Mouse (Mus musculus): Measurements from ENCODE around the gene Tmem51. TPM values are rescaled to one million over a fixed set of nuclear protein-coding genes. Genes with fewer than 3 reads are reported as not detected.
A peak's percentile ranks its signal among the peaks of the same experiment; 100 is the strongest.

Tmem51 gene
- total and polyA plus RNA-seq, 3 experiments = 1.4 to 8.0 (median 8.0) TPM

DNA sequence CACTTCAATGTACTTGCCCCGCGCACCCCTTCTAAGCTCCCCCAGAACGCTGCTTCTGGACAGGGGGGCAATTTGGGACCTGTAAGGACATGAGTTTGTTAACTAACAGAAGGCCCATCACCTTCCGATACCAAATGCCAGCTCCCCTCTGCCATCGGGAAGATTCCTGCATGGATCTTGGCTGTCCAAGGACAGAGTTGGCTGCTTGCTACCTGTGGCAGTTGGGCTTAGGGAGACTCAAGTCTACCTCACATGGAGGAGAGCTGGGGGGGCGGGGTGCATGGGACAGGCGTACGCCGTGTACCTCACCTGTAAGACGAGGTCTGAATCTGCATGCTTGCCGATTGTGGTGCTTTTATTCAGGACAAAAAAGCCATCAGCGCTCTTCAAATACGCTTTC lies 72.9 kb downstream of the Tmem51 start:
- peaks cover 10 to 11% of the 10 kb centered on the region in 2 experiments for H3K4me1 ChIP-seq (ENCODE audit: control insufficient read depth in 1 of 2, insufficient read depth in 2 of 2)
- dilution Hi-C loops (cut with MboI; ENCODE audit: extremely low pct_ligation_motif_present, extremely low pct_unique_long_range_greater_than_20kb, low sequenced_read_pairs) = no loop called here

DNA sequence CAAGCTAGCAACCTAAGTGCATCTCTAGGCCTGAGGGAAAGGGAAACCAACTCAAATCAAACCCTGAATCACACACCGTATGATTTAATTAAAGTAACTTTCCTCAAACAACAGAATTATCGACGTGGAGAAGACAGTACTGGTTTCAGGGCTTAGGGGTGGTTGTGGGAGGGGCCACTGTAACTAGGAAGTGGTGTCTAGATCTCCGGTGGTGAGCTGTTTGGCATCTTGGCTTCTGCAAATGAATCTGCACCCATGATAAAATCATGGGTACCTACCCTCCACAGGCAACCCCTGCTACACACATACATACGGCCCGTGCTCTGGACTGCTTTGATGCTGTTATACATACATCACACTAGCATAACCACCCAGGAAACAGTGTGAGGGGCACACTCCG lies 73.7 kb downstream of the Tmem51 start:
- Histone ChIP-seq H3K4me2 (ENCODE audit: insufficient read depth, low read depth, poor library complexity, severe bottlenecking) (peak overlapping the region; percentile 33; the same call in 1 of the 2 replicates), H3K9me3 (replicated peaks; ENCODE audit: low read length) (no peaks in the 10 kb centered on the region), H3K9ac (ENCODE audit: insufficient read depth, low read depth) (no peak overlapping the region), H3K79me2 (replicated peaks; ENCODE audit: control insufficient read depth, extremely low read depth, insufficient read depth, poor library complexity, severe bottlenecking) (no peaks in the 10 kb centered on the region), H3K36me3 (replicated peaks in 1 of 2; ENCODE audit: control insufficient read depth in 1 of 2, insufficient read depth in 1 of 2, low read length in 1 of 2) (no peaks in the 10 kb centered on the region), H3K27ac (ENCODE audit: insufficient read depth, low read depth) (no peak overlapping the region), H3K27me3 (replicated peaks) (peaks cover 37% of the 10 kb centered on the region), H3K4me3 (replicated peaks in 1 of 3; ENCODE audit: low read depth in 2 of 3, low read length in 2 of 3, poor library complexity in 1 of 3) (no peak overlapping the region), H3K4me1 (ENCODE audit: control insufficient read depth in 1 of 2, insufficient read depth in 2 of 2) (peaks cover 8% of the 10 kb centered on the region in 2 experiments)
- dilution Hi-C loops (cut with MboI; ENCODE audit: extremely low pct_ligation_motif_present, extremely low pct_unique_long_range_greater_than_20kb, low sequenced_read_pairs) = no loop called here
- in situ Hi-C loops (cut with MboI; ENCODE audit: low pct_ligation_motif_present, low pct_unique_long_range_greater_than_20kb, low sequenced_read_pairs) = loop anchor here (25.0 kb wide), 1 partner anchor 1002 kb away; no protein-coding TSS in a partner anchor
- no peak for DNase-seq (ENCODE audit: extremely low read depth)
- TF ChIP-seq ZNF384 (IDR thresholded peaks at IDR 0.05; ENCODE audit: low read depth, low read length) (no peak), GABPA (IDR thresholded peaks at IDR 0.05; ENCODE audit: insufficient replicate concordance, low read depth, low read length) (no peak), MAX (IDR thresholded peaks at IDR 0.05; ENCODE audit: low read length) (no peak), KAT2A (IDR thresholded peaks at IDR 0.05; ENCODE audit: insufficient replicate concordance, low read length) (no peak), NRF1 (IDR thresholded peaks at IDR 0.05; ENCODE audit: low read depth, low read length) (no peak), HCFC1 (IDR thresholded peaks at IDR 0.05; ENCODE audit: low read depth, low read length) (no peak)

More for the DNA sequence above, 72.9 kb downstream of the Tmem51 start:
- no peak overlapping the region for H3K4me2 ChIP-seq (ENCODE audit: insufficient read depth, low read depth, poor library complexity, severe bottlenecking)
- H3K27me3 ChIP-seq (replicated peaks) = peaks cover 41% of the 10 kb centered on the region
- in situ Hi-C loops (cut with MboI; ENCODE audit: low pct_ligation_motif_present, low pct_unique_long_range_greater_than_20kb, low sequenced_read_pairs) = loop anchor here (25.0 kb wide), 1 partner anchor 1001 kb away; no protein-coding TSS in a partner anchor
- no peak overlapping the region for H3K27ac ChIP-seq (ENCODE audit: insufficient read depth, low read depth)
- no peak overlapping the region for H3K4me3 ChIP-seq (replicated peaks in 1 of 3; ENCODE audit: low read depth in 2 of 3, low read length in 2 of 3, poor library complexity in 1 of 3)
- TF ChIP-seq PAX5 (IDR thresholded peaks at IDR 0.05; ENCODE audit: low read length) (no peak), ZC3H11A (IDR thresholded peaks at IDR 0.05; ENCODE audit: low read depth, low read length) (no peak), HCFC1 (IDR thresholded peaks at IDR 0.05; ENCODE audit: low read depth, low read length) (no peak), ETS1 (conservative IDR thresholded peaks at IDR 0.05; ENCODE audit: low read depth, low read length) (no peak), ELF1 (IDR thresholded peaks at IDR 0.05; ENCODE audit: low read depth, low read length) (no peak), SIN3A (IDR thresholded peaks at IDR 0.05; ENCODE audit: low read length) (no peak), MAZ (IDR thresholded peaks at IDR 0.05; ENCODE audit: low read depth, low read length) (no peak), TBP (conservative IDR thresholded peaks at IDR 0.05; ENCODE audit: low read depth, low read length) (no peak), TCF12 (IDR thresholded peaks at IDR 0.05; ENCODE audit: low read depth, low read length) (no peak), EP300 (IDR thresholded peaks at IDR 0.05; ENCODE audit: low read length) (no peak), MAFK (IDR thresholded peaks at IDR 0.05; ENCODE audit: insufficient replicate concordance, low read length) (no peak), GABPA (IDR thresholded peaks at IDR 0.05; ENCODE audit: insufficient replicate concordance, low read depth, low read length) (no peak), MXI1 (IDR thresholded peaks at IDR 0.05; ENCODE audit: low read depth, low read length) (no peak), CTCF (conservative IDR thresholded peaks at IDR 0.05 in 1 of 2, IDR thresholded peaks at IDR 0.05 in 1 of 2; ENCODE audit: low read depth in 2 of 2, low read length in 2 of 2) (no peak), ZNF384 (IDR thresholded peaks at IDR 0.05; ENCODE audit: low read depth, low read length) (no peak), ZMIZ1 (IDR thresholded peaks at IDR 0.05; ENCODE audit: low read depth, low read length) (no peak)
- no peak for DNase-seq (ENCODE audit: extremely low read depth)
- no peak overlapping the region for H3K9ac ChIP-seq (ENCODE audit: insufficient read depth, low read depth)
- H3K9me3 ChIP-seq (replicated peaks; ENCODE audit: low read length) = no peaks in the 10 kb centered on the region
- no peaks in the 10 kb centered on the region for H3K36me3 ChIP-seq (replicated peaks in 1 of 2; ENCODE audit: control insufficient read depth in 1 of 2, insufficient read depth in 1 of 2, low read length in 1 of 2)
- H3K79me2 ChIP-seq (replicated peaks; ENCODE audit: control insufficient read depth, extremely low read depth, insufficient read depth, poor library complexity, severe bottlenecking) = no peaks in the 10 kb centered on the region

Measured in CH12.LX (cell line).